Mouse (Mus musculus) C2C12 (cell line): Measurements from ENCODE around the gene Itpr3.

Experiments used
- CTCF ChIP-seq: IDR thresholded peaks from one replicate; pipeline ENCODE4 v1.5.1; 2011; ENCODE audit not compliant: control insufficient read depth, insufficient read depth, insufficient read length
- USF1 ChIP-seq: IDR thresholded peaks from one replicate; pipeline ENCODE4 v1.6.1; 2011; ENCODE audit warnings: low read depth, mild to moderate bottlenecking, control low read depth, moderate library complexity

- no peak for TF ChIP-seq CTCF
- no peak for TF ChIP-seq USF1
Observed at GRCm38 (mm10) chr17:27073778-27074177, 16.7 kb downstream of the Itpr3 start.
